Mouse (Mus musculus) bone marrow macrophage, adult 2 months (primary cell): ENCODE data around the gene Gkap1.

ENCODE experiments used
- CTCF ChIP-seq: IDR thresholded peaks from 2 replicates; pipeline ENCODE4 v1.5.1; 2012; ENCODE audit warnings: low read depth, mild to moderate bottlenecking, low read length, moderate library complexity
- POLR2A ChIP-seq: IDR thresholded peaks from 2 replicates; pipeline ENCODE4 v1.6.1; 2012; ENCODE audit warnings: mild to moderate bottlenecking, low read depth, low read length, borderline replicate concordance

DNA sequence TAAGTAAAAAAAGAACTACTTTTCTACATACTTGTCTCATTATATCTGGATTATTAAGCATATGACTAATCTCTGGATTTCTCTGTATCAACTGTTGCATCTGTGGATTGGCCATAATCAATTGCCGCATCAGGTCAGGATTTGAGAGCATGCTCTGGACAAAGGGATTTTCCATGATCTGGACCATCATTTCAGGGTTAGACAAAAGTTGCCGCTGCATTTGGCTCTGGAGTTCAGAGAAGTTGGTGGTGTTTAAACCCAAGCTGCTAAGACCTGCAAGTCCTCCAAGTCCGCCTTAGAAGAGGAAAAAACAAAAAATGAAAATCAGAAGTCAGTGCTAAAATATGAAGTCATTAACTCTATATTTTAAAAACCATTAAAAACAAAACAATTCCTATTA lies 82.3 kb downstream of the Gkap1 start:
- no peak for TF ChIP-seq POLR2A
- no peak for TF ChIP-seq CTCF
